Mouse (Mus musculus) olfactory bulb, adult 2 months (tissue): Measurements from ENCODE around the gene Cd68.

ENCODE experiments used
- CTCF ChIP-seq: fragments of 200-500 bp; IDR thresholded peaks from 2 replicates; pipeline ENCODE4 v1.5.1; 2012; ENCODE audit warnings: low read depth, mild to moderate bottlenecking, low read length, moderate library complexity; ENCODE audit not compliant: insufficient read depth
- POLR2A ChIP-seq: fragments of 200-500 bp; IDR thresholded peaks from 2 replicates; pipeline ENCODE4 v1.6.1; 2012; ENCODE audit warnings: mild to moderate bottlenecking, low read depth, low read length, moderate library complexity; ENCODE audit not compliant: insufficient read depth

DNA sequence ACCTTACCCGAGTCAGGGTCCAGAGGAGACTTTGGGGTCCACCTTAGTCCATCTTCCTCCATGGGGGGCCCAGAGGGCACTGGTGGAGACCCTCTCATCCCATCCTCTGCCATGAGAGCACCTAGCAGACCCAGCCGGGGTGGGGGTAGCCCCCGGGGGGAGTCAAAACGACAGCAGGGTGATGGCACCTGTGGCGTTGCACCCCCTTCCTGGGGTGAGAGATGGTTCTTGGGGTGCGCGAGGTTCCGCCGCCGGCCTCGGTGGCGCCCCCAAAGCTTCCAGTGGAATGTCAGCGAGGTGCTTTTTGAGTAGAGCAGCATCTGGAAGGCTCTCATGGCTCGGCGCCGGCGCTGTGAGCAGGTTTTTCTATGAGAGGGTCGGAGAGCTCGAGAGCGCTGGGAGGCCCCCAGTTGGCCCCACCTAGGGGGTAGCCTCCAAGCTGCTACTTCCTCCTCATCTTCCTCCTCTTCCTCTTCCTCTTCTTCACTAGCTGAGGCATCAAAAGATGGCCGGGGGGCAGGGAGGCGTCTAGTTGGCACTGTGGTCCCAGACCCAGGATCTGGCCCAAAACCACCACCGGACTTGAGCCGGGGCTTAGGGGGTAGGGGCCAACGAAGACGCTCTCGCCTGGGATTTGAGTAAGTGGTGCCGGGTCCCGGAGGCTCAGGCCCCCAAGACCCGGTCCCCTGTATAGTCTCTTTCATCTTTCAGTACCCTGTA is 14.3 kb upstream of the Cd68 start:
- no peak for TF ChIP-seq CTCF
- TF ChIP-seq POLR2A = no peak
